Mouse (Mus musculus) cerebellum, adult 9-10 months (tissue): ENCODE measurements around the gene Onecut1.

ENCODE experiments used
- DNase-seq: peaks from one replicate; pipeline ENCODE4 v3.0.0; 2022

Gene Onecut1

DNA sequence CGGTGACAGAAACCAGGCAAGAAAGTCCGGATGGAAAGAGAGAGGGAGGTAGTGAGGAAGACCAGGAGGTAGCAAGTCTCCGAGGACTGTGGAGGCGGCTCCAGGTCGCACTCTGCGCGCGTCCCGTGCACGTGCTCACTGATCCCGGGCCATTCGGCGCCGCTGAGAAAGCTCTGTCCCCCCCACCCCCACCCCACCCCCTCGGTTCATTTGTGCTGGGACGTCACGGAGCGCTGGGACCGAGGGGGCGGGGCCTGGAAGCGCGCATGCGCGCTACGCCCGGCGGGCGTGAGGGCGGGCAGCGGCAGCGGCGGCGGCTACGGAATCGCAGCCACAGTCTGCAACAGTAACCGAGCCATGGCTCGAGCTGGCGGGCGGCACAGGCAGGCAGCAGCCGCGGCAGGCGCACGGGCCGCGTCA lies at the start of gene Onecut1:
Gene Onecut1, plus strand, starts transcription at position 361 of the 420 bp plus-strand sequence.
- no peak for DNase-seq

DNA sequence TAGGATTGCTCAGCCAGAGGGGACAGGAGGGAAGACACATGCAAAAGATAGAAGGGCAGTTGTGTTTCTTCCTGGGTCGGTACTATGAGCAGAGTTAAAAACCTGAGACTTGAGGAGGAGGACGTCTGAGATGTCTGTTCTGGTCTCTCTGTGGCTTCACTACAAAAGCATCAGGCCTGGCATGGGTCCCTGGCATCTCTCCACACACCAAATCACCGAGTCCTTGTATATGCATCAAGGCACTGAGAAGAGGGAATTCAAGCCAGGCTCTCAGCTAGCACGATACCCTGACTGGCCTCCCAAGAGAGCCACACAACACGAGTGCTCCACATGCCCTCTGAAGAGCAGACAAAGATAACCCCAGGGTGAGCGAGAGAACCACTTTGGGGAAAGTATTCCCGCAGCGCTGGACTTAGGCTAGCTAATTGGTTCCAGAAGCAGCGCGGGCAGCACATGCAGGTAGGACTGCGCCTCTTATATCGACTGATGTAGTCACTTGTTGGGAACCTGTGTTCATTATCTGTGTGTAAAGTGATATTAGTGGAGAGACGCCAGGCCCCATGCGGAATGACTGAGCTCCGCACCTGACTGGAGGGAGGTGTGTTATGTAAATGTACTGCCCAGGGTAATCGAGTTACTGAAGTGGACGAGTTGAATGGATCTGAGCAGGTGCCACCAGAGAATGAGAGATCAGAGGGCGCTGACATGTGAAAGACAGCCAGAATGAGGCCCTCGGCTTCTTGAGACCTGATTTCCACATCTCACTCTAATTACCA lies 41.8 kb upstream of the Onecut1 start:
- no peak for DNase-seq

DNA sequence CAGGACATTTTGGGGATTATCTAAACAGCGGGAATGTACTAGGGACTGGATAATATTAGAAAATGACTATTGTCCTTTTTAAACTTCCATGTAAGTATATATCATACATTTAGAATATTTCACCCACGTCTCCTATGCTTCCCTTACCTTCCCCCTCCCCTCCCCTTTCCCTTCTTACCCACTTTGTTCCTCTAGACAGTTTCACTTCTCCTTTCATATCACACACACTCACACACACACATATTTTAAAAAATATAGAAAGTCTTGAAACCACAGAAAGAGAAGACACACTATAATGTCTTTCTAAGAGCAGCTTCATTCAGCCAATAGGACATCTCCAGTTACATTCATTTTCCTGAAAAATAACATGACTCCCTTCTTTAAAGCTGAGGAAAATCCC lies 36.6 kb upstream of the Onecut1 start:
- no peak for DNase-seq

DNA sequence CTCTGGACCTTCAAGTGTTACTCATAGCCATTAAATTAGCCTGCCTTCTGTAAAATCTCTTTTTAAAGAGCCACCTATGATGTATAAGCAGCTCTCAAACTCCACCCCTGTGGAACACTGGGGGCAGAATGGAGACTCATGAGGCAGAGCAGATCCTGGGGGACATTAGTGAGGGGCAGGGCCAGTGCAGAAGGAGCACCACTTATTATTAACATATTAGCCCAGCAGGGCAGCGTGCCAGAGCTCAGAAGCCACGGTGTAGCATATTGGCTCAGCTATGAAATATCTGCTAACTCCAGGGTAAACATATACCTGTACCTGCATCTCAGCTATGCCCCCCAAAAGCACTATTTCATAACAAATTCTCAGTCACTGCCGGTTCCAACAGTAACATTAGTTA lies 32.5 kb upstream of the Onecut1 start:
- DNase-seq, result no peak

DNA sequence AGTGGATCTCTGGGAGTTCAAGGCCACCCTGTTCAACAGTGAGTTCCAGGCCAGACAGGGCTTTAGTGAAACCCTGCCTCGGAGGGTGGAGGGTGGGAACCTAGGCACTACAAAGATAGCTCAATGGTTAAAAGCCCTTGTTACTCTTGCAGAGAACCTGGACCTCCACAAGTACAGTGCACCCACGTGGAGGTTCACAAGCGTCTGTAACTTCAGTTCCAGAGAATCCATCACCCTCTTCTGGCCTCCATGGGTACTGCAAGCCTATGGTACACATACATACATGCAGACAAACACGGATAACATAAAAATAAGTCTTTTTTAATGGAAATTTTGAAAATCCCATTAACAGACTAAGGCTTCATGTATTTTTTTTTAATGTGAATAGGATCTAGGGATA lies 18.8 kb upstream of the Onecut1 start:
- no peak for DNase-seq

DNA sequence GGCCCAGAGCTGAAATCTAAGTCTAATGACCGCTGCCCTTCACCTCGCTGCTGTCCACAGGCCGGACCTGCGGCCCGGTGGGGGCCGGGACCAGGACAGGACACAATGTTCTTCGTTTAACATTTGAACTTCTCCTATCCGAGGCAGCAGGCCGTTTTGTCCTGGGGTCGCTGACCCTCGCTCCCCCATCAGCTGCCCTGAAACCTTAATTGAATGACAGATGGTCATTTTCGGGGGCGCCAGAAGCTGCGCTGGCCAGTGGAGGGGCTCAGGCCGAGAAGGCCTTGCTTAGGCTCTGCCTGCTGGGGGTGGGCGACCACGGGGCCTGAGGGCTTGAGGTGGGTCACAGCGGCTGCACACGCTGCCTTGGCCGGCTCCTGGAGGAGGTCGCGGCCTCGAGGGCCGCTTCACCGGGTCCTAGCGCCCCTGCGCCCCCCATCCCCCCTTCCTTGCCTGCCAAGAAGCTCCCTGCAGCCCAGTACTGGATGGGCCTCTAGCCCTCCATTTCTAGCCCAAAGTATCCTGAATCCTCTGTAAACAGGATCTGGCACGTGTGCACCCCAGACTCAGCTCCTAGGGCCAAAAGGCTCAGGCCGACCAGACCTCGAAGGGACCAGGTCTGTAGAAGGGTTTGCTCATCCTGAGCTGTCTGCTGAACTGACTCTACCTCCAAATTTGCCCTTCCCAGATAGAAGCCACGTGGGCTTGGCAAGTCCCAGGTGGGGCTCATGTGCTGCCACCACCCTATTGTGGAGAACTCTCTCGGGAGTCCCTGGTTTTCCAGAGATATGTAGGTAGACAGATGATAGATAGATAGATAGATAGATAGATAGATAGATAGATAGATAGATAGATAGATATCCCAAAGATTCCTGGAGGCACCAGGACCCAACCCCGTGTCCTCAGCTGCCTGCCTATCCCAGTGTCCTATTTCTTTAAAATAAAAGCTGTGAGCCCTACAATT lies 14.6 kb upstream of the Onecut1 start:
- DNase-seq, result no peak

DNA sequence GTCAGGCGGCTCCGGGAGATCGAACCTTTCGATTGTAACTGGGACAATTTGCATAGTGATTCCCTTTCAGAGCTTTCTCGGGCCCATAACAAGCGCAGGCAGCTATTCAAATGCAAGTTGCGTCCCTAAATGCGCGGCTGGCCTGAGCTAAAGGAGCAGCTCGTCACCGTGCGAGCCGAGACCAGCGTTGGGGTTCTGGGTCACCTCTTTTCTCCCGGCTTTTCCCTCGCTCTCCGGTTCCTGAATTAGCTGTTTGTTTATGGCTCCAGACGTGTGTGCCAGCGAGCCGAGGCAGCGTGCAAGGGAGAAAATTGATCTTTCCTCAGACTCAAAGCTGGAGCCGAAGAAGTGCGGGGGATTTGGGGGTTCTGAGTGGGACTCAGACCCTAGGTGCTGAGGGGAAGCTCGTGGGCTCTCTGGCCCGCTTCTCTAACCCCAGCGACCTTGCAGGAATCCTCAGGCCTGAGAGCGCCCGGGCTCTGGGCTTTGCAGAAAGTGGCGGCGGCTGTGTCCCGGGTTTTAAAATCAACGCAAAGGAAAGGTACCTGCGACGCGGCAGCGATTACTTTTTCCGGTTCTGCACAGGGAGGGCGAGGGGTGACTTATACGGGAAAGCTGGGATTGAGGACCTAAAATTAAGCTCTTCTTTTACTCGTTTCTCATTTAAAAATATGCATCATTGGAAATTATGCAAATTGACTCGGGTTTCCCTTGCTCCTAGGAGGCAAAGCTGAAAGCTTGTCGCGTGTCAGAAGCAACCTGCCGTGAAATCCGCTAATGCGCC lies 13.1 kb upstream of the Onecut1 start:
- peak; percentile 17 for DNase-seq

DNA sequence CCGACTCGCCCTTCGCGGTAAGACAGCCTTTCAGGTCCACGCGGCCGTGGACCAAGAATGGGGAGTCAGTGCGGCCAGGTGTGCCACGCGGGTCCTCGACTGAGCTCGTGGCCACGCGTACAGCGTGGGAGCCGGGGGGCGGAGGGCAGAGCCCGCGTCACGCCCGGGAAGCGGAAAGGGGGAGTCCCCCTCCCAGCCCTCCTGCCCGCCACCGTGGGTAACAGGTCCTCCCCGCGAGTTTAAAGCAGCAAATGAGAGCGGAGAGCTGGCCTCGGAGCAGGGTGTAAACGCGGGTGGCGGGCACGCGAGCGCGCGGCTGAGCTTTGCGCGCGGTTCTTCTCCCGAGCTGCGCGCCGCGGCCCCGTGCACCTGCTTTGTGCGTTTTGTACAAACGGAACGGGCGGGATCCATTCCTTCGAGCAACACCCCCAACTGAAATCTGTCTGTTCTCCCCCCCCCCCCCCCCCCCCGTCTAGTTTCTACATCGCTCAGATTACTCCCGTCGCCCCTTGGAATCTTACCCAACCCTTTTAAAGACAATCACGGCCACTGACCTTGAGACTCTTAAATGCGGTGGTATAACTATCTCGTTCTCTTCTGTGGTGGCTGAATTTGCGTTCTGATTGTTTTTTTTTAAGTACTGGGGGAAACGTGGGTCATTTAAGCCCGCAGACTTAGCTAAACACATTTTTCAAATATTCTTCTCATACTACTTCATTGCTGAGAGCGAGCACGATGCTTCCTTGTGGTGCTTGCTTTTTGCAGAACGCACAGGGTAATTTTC lies 12.3 kb upstream of the Onecut1 start:
- no peak for DNase-seq

DNA sequence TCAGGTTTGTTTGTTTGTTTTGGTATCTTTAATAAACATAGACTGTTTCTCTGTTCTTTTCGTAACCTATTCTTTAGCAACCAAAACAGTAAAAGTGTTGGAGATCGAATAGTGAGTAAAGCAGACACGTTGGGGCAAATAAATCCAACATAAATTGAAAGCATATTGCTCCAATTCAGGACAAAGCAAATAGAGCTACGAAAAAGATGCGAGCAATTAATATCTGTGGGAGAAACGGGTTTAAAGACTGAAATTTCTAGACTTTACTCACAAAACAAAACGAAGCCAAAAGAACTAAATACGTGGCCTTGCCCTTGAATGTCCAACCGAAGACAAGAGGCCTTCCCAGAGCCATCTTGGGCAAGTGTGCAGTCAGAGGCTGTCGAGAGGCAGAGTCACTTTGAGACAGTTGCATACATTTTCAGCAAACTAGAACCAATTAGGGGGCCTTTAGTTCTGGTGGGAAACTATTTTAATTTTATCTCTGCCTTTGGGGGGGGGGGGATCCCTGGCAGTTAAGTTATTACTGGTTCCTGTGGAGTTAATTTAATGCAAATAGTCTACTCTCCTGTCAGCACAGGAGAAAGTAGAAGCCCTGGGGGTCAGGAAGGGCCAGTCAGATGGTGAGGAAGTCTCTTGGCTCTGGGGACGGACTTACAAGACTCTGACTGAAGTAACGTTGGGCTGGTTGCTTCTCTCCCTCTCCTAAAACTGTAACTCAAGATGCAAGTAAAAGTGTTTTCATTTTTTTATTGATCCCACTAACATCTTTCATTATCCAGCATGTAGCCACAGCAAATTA lies 11.5 kb upstream of the Onecut1 start:
- DNase-seq, result no peak

DNA sequence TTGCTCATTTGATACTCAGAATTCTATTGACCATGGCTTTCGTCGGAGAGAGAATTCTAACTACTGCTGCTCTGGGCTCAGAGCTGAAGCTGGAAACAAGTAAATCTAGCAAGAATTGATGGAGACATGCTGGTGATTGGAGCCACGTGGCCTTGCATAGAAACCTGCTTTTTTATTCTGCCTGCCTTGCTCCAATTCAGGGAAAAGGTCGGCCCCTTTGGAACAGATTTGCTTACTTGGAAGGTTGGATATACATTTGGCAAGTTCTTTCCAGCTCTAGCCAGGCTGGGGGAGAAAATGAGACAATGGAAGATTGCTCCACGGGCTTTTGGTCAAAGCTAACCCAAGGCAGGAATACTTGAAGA lies 11.0 kb upstream of the Onecut1 start:
- DNase-seq, result no peak

DNA sequence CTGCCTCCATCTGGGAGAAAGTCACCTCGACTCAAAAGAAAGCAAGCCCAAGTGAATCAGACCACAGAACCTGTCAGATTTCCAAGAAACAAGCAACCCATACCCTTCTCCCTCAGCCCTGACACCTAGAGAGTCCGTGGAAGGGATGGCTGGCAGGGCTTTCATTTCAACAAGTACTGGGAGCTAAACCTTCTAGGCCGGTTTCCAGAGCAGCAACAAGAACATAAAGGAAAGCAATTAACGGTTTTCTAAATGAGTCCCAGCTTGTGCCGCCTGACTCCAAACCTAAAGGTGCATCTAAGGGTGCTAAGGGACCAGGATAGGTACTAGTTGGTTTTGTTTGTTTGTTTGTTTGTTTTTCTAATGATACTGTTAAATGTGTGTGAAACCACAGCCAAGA lies 10.1 kb upstream of the Onecut1 start:
- DNase-seq, result no peak

DNA sequence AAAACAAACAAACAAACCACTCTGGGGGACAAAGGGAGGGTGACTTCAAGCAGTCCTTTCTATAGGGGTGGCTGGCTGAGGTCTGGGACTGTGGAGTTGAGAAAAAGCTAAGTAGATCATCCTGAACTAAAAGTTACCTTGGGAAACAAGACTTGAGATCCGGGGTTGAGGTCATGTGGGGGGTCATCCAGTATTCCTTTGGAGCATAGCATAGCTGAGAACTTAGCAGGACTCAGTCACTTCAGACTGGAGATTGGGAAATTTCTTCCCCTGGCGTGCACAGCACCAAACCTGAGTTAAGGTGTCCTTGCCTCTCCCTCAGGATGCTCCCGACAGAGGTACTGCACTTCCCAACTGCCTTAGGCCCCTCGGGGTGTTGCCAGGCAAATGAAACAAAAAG lies 9.4 kb upstream of the Onecut1 start:
- DNase-seq, result no peak

DNA sequence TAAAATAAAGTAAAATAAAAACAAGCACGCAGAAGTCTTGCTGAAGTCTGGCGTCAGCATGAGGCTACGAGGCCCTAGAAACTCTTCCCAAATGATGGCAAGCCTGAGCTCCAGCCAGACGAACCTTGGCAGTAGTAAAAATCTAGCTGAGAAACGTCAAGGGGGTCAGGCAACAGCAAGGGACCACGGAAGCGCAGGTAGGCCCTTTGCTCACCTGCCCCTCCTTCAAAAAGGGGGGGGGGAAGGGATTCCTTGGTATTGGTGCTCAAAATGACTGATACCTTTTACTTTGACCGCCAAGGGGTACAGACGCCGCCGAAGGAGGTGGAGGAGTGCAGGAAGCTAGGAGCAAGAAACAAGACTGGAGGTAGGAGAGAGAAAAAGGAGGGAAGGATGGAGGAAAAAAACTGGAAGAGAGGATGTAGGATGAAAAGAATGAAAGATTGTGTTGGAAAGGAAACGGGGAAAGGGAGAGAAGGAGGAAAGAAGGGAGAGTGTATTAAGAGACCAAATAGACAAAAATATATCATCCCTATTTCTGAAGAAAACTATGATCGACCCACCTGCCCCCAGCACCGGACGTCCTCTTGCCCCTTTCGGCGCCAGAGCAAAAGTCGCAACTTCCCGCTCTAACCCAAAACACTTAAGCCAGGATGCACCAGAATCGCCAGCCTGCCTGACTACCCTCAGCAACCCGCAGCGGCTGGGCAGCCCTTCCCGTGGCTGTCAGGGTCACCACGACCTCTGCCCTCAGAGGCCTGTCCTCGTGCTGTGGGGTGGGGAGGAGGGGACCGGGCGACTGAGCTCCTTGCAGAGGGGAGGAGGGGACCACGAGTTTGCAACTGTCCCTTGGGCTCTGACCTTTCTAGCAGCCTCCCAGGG lies 8.3 kb upstream of the Onecut1 start:
- DNase-seq, result no peak

DNA sequence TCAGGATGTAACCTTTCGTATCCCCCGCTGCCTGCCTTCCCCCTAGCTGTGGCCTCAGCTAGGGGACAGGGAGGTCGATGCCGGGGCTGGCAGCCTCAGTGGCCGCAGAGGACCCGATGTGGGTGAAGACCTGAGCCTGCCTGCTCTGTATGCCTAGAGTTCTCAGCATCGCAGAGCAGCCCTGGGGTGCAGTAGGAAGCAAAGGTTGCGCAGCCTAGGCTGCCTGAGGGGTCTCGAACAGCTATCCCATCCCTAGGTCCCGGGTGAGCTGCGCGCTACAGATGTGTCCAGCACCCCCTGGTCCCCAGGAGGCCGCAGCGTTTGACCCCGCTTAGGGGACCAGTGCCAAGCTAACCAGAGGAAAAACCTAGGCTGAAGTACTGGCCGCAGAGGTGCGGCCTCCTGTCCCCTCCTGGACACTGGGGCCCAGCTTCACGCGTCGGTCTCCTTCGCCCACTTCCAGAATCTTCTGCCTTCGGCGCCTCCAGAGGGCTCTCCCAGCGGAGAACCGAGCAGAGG lies 7.6 kb upstream of the Onecut1 start:
- no peak for DNase-seq

DNA sequence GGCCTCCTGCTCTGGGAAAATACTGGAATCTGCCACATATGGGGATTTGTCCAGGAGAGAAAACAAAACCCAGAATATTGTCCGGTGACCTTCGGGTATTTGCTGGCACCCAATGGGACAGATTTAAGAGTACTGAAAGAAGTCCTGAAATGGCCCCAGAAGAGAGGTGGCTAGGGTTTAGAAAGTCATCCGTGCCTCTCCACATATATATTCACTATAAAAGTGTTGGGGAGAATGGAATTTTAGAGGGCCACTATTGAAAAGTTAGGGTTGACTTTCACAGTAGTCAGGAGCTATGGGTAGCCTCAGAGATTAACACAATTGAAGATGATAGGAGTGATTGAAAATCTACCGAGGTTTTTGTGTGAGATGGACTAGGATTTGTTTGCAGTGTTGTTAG lies 6.3 kb upstream of the Onecut1 start:
- no peak for DNase-seq

DNA sequence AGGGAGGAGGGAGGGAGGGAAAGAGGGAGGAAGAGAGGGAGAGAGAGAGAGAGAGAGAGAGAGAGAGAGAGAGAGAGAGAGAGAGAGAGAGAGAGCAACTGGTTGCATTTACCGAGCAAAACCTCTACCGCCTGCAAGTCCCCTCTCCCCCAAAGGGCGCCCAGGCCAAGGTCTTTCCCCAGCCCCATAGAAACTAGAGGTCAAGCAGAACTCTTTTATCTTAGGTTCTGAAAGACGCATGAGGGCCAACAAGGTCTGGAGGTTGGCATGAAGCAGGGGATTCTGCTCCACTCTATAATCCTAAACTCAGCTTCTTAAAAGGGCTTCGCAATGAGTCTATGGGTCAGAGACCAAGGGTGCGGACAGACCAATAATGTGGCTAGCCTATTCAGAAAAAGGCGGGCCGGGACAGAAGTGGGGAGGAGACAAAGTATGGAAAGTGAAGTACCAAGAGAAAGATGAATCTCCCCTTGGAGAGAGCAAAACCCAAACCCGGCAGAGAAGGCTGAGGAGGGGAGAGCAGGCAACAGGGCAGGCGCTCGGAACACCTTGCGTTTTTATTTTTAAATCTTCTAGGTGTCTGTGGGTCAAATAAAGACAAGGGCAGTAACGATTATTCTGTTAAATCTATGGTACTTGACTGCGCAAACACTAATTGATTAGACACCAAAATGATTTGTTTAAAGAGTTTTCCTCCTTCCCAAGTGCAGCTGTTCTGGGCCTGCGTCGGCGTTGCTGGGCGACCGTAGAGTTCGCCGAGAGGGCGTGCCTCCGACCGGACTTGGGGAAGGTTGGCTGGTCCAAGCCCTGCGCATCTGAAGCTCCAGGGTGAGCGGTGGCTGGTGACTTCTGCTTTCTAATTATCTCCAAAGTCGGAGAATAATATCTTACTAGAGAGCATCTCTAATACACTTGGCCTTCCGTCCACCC lies 4.9 kb upstream of the Onecut1 start:
- no peak for DNase-seq

DNA sequence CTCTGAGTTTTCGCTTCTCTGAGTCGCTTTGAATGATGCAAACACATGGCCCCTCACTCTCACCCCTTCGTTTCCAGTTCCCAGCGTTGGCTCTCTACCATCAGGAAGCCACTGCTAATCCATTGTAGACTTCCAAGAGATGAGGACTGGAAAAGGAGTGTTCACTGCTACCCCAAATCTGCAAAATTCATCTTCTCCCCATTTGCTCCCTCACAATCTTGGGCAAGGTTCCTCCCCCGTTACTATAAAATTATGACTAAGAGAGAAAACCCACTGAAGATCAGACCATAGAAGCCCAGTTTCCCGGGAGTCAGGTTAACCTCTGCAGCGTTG lies 4.2 kb upstream of the Onecut1 start:
- no peak for DNase-seq

DNA sequence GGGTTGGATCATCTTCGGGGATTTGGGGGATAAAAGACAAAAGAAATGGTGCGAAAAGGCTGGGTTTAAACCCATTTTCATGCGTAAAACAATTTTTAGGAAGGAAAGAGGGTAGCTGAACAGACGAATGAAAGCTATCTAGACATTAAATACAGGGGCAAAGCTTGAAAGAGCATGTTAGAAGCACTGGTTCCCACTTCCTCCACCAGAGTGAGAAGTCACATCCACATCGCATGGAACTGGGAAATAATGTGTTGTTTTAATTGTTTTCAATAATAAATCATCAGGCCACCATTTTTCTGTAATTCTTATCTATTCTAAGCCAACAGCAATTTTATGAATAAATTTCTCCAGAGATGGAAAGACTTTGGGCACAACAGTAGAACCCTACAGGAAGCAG lies 3.6 kb upstream of the Onecut1 start:
- no peak for DNase-seq

DNA sequence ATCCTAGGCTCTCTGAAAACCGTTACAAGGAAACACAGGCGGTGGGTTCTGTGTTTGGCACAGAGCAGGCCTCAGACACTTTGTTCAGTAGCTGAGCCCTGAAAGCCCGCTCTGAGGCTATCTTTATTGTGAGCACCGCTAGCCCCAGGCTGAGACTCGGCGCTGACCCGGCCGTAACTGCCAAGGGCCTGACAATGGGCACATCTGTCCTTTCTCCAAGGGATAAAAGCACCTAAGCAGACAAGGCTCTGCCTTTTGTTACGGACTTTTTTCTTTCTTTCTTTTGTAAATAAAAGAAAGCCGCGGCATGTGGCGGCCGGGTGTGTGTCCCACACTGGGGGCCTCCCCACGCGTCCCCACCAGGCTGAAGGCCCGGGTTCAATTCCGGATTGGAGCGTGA lies 1.3 kb upstream of the Onecut1 start:
- DNase-seq, result no peak
